9 mouse cellular contexts compared by ENCODE assay signal in the genomic region with DNA sequence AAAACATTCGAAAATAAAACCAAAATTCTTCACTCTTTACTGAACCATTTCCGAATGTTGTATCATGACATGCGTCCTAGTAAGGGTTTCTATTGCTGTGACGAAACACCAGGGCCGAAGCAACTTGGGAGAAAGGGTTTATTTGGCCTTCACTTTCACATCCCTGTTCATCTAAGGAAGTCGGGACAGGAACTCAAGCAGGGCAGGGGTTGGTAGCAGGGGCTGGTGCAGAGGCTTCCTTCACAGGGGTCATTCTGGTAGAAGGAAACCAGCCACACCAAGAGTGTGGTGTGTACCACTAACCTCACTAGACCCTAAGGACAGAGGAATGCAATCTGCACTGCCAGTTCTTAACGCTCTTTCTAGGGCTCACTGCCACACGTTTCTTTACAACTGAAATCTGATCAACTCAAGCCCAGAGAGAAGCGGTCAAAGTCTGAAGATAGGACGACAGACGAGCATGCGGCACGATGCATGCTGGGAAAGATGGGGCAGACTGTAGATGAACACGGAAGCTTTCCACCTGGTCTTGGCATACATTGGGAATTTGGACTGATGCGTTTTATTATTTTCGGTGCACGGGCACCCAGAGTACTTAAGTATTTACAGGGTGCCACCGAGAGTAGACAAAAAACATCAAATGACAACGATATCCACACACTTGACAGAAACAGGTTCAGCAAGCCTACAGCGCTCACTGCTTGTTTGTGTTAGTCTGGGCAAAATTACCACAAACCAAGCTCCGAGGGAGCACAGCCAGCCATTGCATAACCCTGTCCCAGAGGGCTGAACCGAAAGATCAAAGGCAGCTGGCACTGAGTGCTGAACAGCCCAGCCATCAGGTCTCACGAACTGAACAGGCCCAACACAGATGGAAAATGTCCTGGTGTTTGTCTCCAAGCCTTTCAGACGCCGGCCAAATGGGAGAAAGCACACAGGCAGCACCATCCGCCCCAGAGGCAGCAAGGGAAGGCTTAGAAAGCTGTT. TPM values are rescaled to one million over a fixed set of nuclear protein-coding genes. Genes with fewer than 3 reads are reported as not detected.
A peak's percentile ranks its signal among the peaks of the same experiment; 100 is the strongest.
DNase-seq lines count a peak whose midpoint lies in the region; ATAC-seq and TF ChIP-seq lines count a peak whose summit lies in the region.
"Had no signal": no experiment of that assay in that cellular context is flagged by ENCODE, and none has a peak within 500 bp of the region (broad histone marks: within the 10 kb centered on the region; RNA-seq: fewer than 3 reads in every experiment).

No protein-coding gene starts in this region.

- H3K36me3 ChIP-seq in forebrain, embryonic 14.5 days (ENCODE audit: control insufficient read depth, insufficient read depth, low read length): no peaks in the 10 kb centered on the region
- no peaks in the 10 kb centered on the region for H3K36me3 ChIP-seq in forebrain, embryonic 13.5 days (ENCODE audit: poor library complexity, severe bottlenecking)
- H3K36me3 ChIP-seq in lung, postnatal 0 days (ENCODE audit: insufficient read depth, low read length): 0 out of 2 replicates have a peak, but pooled peaks cover 2% of the 10 kb centered on the region
- H3K36me3 ChIP-seq in hindbrain, embryonic 11.5 days (ENCODE audit: control insufficient read depth, insufficient read depth, low read length): no peaks in the 10 kb centered on the region

- peak; percentile 83 for TF ChIP-seq EP300 in lung, postnatal 0 days (IDR thresholded peaks at IDR 0.05)

- peak; percentile 8 for DNase-seq in forebrain, embryonic 14.5 days (ENCODE audit: low spot score)
- peak; percentile 80 for DNase-seq in urinary bladder, postnatal 14 days (ENCODE audit: low spot score)
- no peak for DNase-seq in urinary bladder, postnatal 10 days (ENCODE audit: low spot score)
- peak; percentile 72 to 73 for DNase-seq in heart, postnatal 36 days
- DNase-seq in lung, postnatal 0 days (ENCODE audit: low spot score): peak; percentile 96
- DNase-seq in hindbrain, embryonic 11.5 days (ENCODE audit: low spot score): no peak
- no peak for DNase-seq in embryo, embryonic 11 days

- intact Hi-C loops in heart, postnatal 36 days (cut with DNase I): loop anchor here (1.0 kb wide), 3 partner anchors 31 to 350 kb away; a partner anchor contains a TSS

- H3K27ac ChIP-seq in forebrain, embryonic 14.5 days (ENCODE audit: low read depth, low read length): no peak overlapping the region
- no peak overlapping the region for H3K27ac ChIP-seq in forebrain, embryonic 13.5 days
- peak overlapping the region; percentile 87 for H3K27ac ChIP-seq in lung, postnatal 0 days (ENCODE audit: low read length)
- no peak overlapping the region for H3K27ac ChIP-seq in hindbrain, embryonic 11.5 days (ENCODE audit: low read depth, low read length)

- no peak overlapping the region for H3K9ac ChIP-seq in forebrain, embryonic 14.5 days (ENCODE audit: low read length)
- H3K9ac ChIP-seq in forebrain, embryonic 13.5 days: no peak overlapping the region
- H3K9ac ChIP-seq in lung, postnatal 0 days (replicated peaks; ENCODE audit: low read depth): no peak overlapping the region
- H3K9ac ChIP-seq in hindbrain, embryonic 11.5 days (ENCODE audit: low read depth, low read length): no peak overlapping the region

- no peaks in the 10 kb centered on the region for H3K27me3 ChIP-seq in forebrain, embryonic 14.5 days (replicated peaks; ENCODE audit: control insufficient read depth, insufficient read depth, low read length)
- H3K27me3 ChIP-seq in forebrain, embryonic 13.5 days: no peaks in the 10 kb centered on the region
- no peaks in the 10 kb centered on the region for H3K27me3 ChIP-seq in lung, postnatal 0 days (replicated peaks; ENCODE audit: insufficient read depth, low read length)
- H3K27me3 ChIP-seq in hindbrain, embryonic 11.5 days (ENCODE audit: control insufficient read depth, insufficient read depth, low read length): no peaks in the 10 kb centered on the region

- no peaks in the 10 kb centered on the region for H3K4me1 ChIP-seq in forebrain, embryonic 14.5 days (ENCODE audit: control insufficient read depth, insufficient read depth, low read length)
- no peaks in the 10 kb centered on the region for H3K4me1 ChIP-seq in forebrain, embryonic 13.5 days
- H3K4me1 ChIP-seq in lung, postnatal 0 days (ENCODE audit: insufficient read depth, low read depth, low read length): peaks cover 20% of the 10 kb centered on the region; the same call in 1 of the 2 replicates
- no peaks in the 10 kb centered on the region for H3K4me1 ChIP-seq in hindbrain, embryonic 11.5 days (replicated peaks; ENCODE audit: control insufficient read depth, insufficient read depth, low read length)

- 85% methylated on average over 26 of the region's 26 CpGs for WGBS in forebrain, embryonic 14.5 days
- 86% methylated on average over 26 of the region's 26 CpGs for WGBS in forebrain, embryonic 13.5 days
- WGBS in lung, postnatal 0 days: 42% methylated on average over 26 of the region's 26 CpGs
- WGBS in hindbrain, embryonic 11.5 days: 84% methylated on average over 26 of the region's 26 CpGs

- no peak overlapping the region for H3K4me3 ChIP-seq in forebrain, embryonic 14.5 days (ENCODE audit: low read depth, low read length)
- no peak overlapping the region for H3K4me3 ChIP-seq in forebrain, embryonic 13.5 days
- no peak overlapping the region for H3K4me3 ChIP-seq in lung, postnatal 0 days (ENCODE audit: low read depth, low read length)
- H3K4me3 ChIP-seq in hindbrain, embryonic 11.5 days (ENCODE audit: low read depth, low read length): no peak overlapping the region
- H3K4me3 ChIP-seq: erythroblast, embryonic 14.5 days had no signal

- H3K9me3 ChIP-seq in forebrain, embryonic 14.5 days (replicated peaks; ENCODE audit: control insufficient read depth, low read length): no peaks in the 10 kb centered on the region
- H3K9me3 ChIP-seq in forebrain, embryonic 13.5 days (replicated peaks): no peaks in the 10 kb centered on the region
- H3K9me3 ChIP-seq in lung, postnatal 0 days (ENCODE audit: low read length): no peaks in the 10 kb centered on the region
- H3K9me3 ChIP-seq in hindbrain, embryonic 11.5 days (ENCODE audit: control insufficient read depth, low read length): no peaks in the 10 kb centered on the region

- no peak overlapping the region for H3K4me2 ChIP-seq in forebrain, embryonic 14.5 days (ENCODE audit: low read length)
- H3K4me2 ChIP-seq in forebrain, embryonic 13.5 days: no peak overlapping the region
- no peak overlapping the region for H3K4me2 ChIP-seq in lung, postnatal 0 days (replicated peaks; ENCODE audit: low read depth, low read length)
- H3K4me2 ChIP-seq in hindbrain, embryonic 11.5 days (replicated peaks; ENCODE audit: low read depth, low read length): no peak overlapping the region

- ATAC-seq in forebrain, embryonic 14.5 days: no peak
- no peak for ATAC-seq in forebrain, embryonic 13.5 days
- ATAC-seq in lung, postnatal 0 days: peak; percentile 88
- no peak for ATAC-seq in hindbrain, embryonic 11.5 days (ENCODE audit: low FRiP score)

- TF ChIP-seq CTCF in lung, postnatal 0 days (IDR thresholded peaks at IDR 0.05): peak; percentile 17; the same call in 1 of the 2 replicates

RNA-seq across cellular contexts. Expression of a gene that starts 54.7 kb away (rescaled TPM):
- polyA plus RNA-seq in forebrain, embryonic 14.5 days (2014; fragmentation: Nextera tagmentation; extraction: Ambion mirVana): not detected in 2 replicates
- polyA plus RNA-seq in forebrain, embryonic 13.5 days (2015; fragmentation: Nextera tagmentation; extraction: Ambion mirVana): not detected in 2 replicates
- total RNA-seq in heart, postnatal 36 days (2021): not detected
- not detected in 2 replicates for polyA plus RNA-seq in lung, postnatal 0 days (2015; fragmentation: Nextera tagmentation; extraction: Ambion mirVana)
- polyA plus RNA-seq in hindbrain, embryonic 11.5 days (2014; fragmentation: Nextera tagmentation; extraction: Ambion mirVana): not detected in 2 replicates
- polyA plus RNA-seq: erythroblast, embryonic 14.5 days had no signal

Comparison
In these comparisons a context has a peak if more than half of its experiments do, and no peak if none do; other contexts are left out.
1. DNase-seq: peak in forebrain, embryonic 14.5 days (single experiment), urinary bladder, postnatal 14 days (single experiment), heart, postnatal 36 days (2 of 2) and lung, postnatal 0 days (single experiment); none in urinary bladder, postnatal 10 days (single experiment), hindbrain, embryonic 11.5 days (single experiment) and embryo, embryonic 11 days (single experiment).